Mouse (Mus musculus): ENCODE measurements at regions not wholly inside any gene's neighbourhood (a gene's known extent, or its start where the extent isn't known, plus 50 kb on each side); places are given as distances from the start of the nearest gene placed in this dataset.

- in situ Hi-C loops (cut with MboI; ENCODE audit: unreplicated experiment in 2 of 2) = no loop called here
Measured at GRCm38 (mm10) chr1:154113291-154114050, 87.5 kb upstream of the Zfp648 start.

GRCm38 (mm10) chr1:154116188-154116710, 84.7 kb upstream of the Zfp648 start:
- in situ Hi-C loops (cut with MboI; ENCODE audit: unreplicated experiment in 2 of 2) = no loop called here

- in situ Hi-C loops (cut with MboI; ENCODE audit: unreplicated experiment in 2 of 2) = no loop called here
Measured at GRCm38 (mm10) chr1:154117346-154117687, 83.7 kb upstream of the Zfp648 start.

GRCm38 (mm10) chr1:154117688-154118373, 83.2 kb upstream of the Zfp648 start:
- in situ Hi-C loops (cut with MboI; ENCODE audit: unreplicated experiment in 2 of 2) = no loop called here

- in situ Hi-C loops (cut with MboI; ENCODE audit: unreplicated experiment in 2 of 2) = no loop called here
Measured at GRCm38 (mm10) chr1:154118374-154119004, 82.5 kb upstream of the Zfp648 start.

- in situ Hi-C loops (cut with MboI; ENCODE audit: unreplicated experiment in 2 of 2) = loop anchor here (5.0 kb wide), 1 partner anchor 227 kb away; the partner anchor contains the start of gene Teddm1a (in 2 of the 2)
Measured at GRCm38 (mm10) chr1:154119611-154120010, 81.4 kb upstream of the Zfp648 start.

GRCm38 (mm10) chr1:154120693-154121092, 80.3 kb upstream of the Zfp648 start:
- in situ Hi-C loops (cut with MboI; ENCODE audit: unreplicated experiment in 2 of 2) = loop anchor here (5.0 kb wide), 1 partner anchor 228 kb away; the partner anchor contains the start of gene Teddm1a (in 2 of the 2)

GRCm38 (mm10) chr1:154124981-154125380, 76.0 kb upstream of the Zfp648 start:
- in situ Hi-C loops (cut with MboI; ENCODE audit: unreplicated experiment in 2 of 2) = loop anchor here (5.0 kb wide), 1 partner anchor 233 kb away; the partner anchor contains the start of gene Teddm1a (in 2 of the 2)

GRCm38 (mm10) chr1:154126487-154126886, 74.5 kb upstream of the Zfp648 start:
- in situ Hi-C loops (cut with MboI; ENCODE audit: unreplicated experiment in 2 of 2) = no loop called here

- in situ Hi-C loops (cut with MboI; ENCODE audit: unreplicated experiment in 2 of 2) = no loop called here
Measured at GRCm38 (mm10) chr1:154139488-154139887, 61.5 kb upstream of the Zfp648 start.

- in situ Hi-C loops (cut with MboI; ENCODE audit: unreplicated experiment in 2 of 2) = no loop called here
Measured at GRCm38 (mm10) chr1:154143691-154144090, 57.3 kb upstream of the Zfp648 start.

GRCm38 (mm10) chr1:154147001-154147571, 53.9 kb upstream of the Zfp648 start:
- in situ Hi-C loops (cut with MboI; ENCODE audit: unreplicated experiment in 2 of 2) = no loop called here

- in situ Hi-C loops (cut with MboI; ENCODE audit: unreplicated experiment in 2 of 2) = no loop called here
Measured at GRCm38 (mm10) chr1:154148948-154149347, 52.0 kb upstream of the Zfp648 start.

- in situ Hi-C loops (cut with MboI; ENCODE audit: unreplicated experiment in 2 of 2) = no loop called here
Measured at GRCm38 (mm10) chr1:154149431-154150143, 51.4 kb upstream of the Zfp648 start.

GRCm38 (mm10) chr1:154150167-154150851, 50.7 kb upstream of the Zfp648 start:
- in situ Hi-C loops (cut with MboI; ENCODE audit: unreplicated experiment in 2 of 2) = no loop called here

All from v-Abl transformed pro-B cells (cell line).